Mouse (Mus musculus): ENCODE measurements at regions not wholly inside any gene's neighbourhood (a gene's known extent, or its start where the extent isn't known, plus 50 kb on each side); places are given as distances from the start of the nearest gene placed in this dataset.

GRCm38 (mm10) chr12:50899609-50900447 lies 250.9 kb upstream of the Prkd1 start:
- Histone ChIP-seq H3K36me3 (ENCODE audit: control insufficient read depth, insufficient read depth, low read length) (no peaks in the 10 kb centered on the region), H3K4me3 (ENCODE audit: insufficient read depth, low read depth, low read length) (no peak overlapping the region), H3K4me1 (ENCODE audit: control insufficient read depth, insufficient read depth, low read length) (peaks cover 6% of the 10 kb centered on the region), H3K27ac (ENCODE audit: insufficient read depth, low read depth, low read length) (peak overlapping the region; percentile 88), H3K27me3 (replicated peaks; ENCODE audit: control insufficient read depth, insufficient read depth, low read length) (no peaks in the 10 kb centered on the region)
- peak; percentile 70 for DNase-seq
- 48% methylated on average over 13 of the region's 13 CpGs for WGBS
- no peak for TF ChIP-seq POLR2A (IDR thresholded peaks at IDR 0.05; ENCODE audit: low read depth, low read length)
- no peak for TF ChIP-seq CTCF (conservative IDR thresholded peaks at IDR 0.05; ENCODE audit: insufficient read depth, insufficient read length, low read depth, low read length)

GRCm38 (mm10) chr12:50897606-50898166 lies 248.8 kb upstream of the Prkd1 start:
- TF ChIP-seq CTCF (conservative IDR thresholded peaks at IDR 0.05; ENCODE audit: insufficient read depth, insufficient read length, low read depth, low read length), result no peak
- no peak for TF ChIP-seq POLR2A (IDR thresholded peaks at IDR 0.05; ENCODE audit: low read depth, low read length)
- H3K27ac ChIP-seq (ENCODE audit: insufficient read depth, low read depth, low read length), result peak overlapping the region; percentile 74; the same call in 1 of the 2 replicates
- peak; percentile 55 for DNase-seq
- peaks cover 6% of the 10 kb centered on the region for H3K4me1 ChIP-seq (ENCODE audit: control insufficient read depth, insufficient read depth, low read length)
- no peaks in the 10 kb centered on the region for H3K36me3 ChIP-seq (ENCODE audit: control insufficient read depth, insufficient read depth, low read length)
- no peak overlapping the region for H3K4me3 ChIP-seq (ENCODE audit: insufficient read depth, low read depth, low read length)
- no peaks in the 10 kb centered on the region for H3K27me3 ChIP-seq (replicated peaks; ENCODE audit: control insufficient read depth, insufficient read depth, low read length)
- 35% methylated on average over 3 of the region's 3 CpGs for WGBS

- Histone ChIP-seq H3K4me1 (ENCODE audit: control insufficient read depth, insufficient read depth, low read length) (peaks cover 2% of the 10 kb centered on the region; the same call in 1 of the 2 replicates), H3K36me3 (ENCODE audit: control insufficient read depth, insufficient read depth, low read length) (no peaks in the 10 kb centered on the region), H3K4me3 (ENCODE audit: insufficient read depth, low read depth, low read length) (no peak overlapping the region), H3K27ac (ENCODE audit: insufficient read depth, low read depth, low read length) (no peak overlapping the region), H3K27me3 (replicated peaks; ENCODE audit: control insufficient read depth, insufficient read depth, low read length) (no peaks in the 10 kb centered on the region)
- DNase-seq, result no peak
- TF ChIP-seq CTCF (conservative IDR thresholded peaks at IDR 0.05; ENCODE audit: insufficient read depth, insufficient read length, low read depth, low read length) (no peak), POLR2A (IDR thresholded peaks at IDR 0.05; ENCODE audit: low read depth, low read length) (no peak)
- WGBS, result 62% methylated on average over 5 of the region's 5 CpGs
Measured at GRCm38 (mm10) chr12:50893604-50894003, 244.7 kb upstream of the Prkd1 start.

- no peaks in the 10 kb centered on the region for H3K4me1 ChIP-seq (ENCODE audit: control insufficient read depth, insufficient read depth, low read length)
- H3K4me3 ChIP-seq (ENCODE audit: insufficient read depth, low read depth, low read length), result no peak overlapping the region
- no peak for TF ChIP-seq POLR2A (IDR thresholded peaks at IDR 0.05; ENCODE audit: low read depth, low read length)
- no peak for DNase-seq
- no peak overlapping the region for H3K27ac ChIP-seq (ENCODE audit: insufficient read depth, low read depth, low read length)
- no peaks in the 10 kb centered on the region for H3K36me3 ChIP-seq (ENCODE audit: control insufficient read depth, insufficient read depth, low read length)
- no peaks in the 10 kb centered on the region for H3K27me3 ChIP-seq (replicated peaks; ENCODE audit: control insufficient read depth, insufficient read depth, low read length)
Measured at GRCm38 (mm10) chr12:50875796-50876195, 226.9 kb upstream of the Prkd1 start.

- no peaks in the 10 kb centered on the region for H3K27me3 ChIP-seq (replicated peaks; ENCODE audit: control insufficient read depth, insufficient read depth, low read length)
- no peak overlapping the region for H3K4me3 ChIP-seq (ENCODE audit: insufficient read depth, low read depth, low read length)
- no peak for DNase-seq
- no peaks in the 10 kb centered on the region for H3K4me1 ChIP-seq (ENCODE audit: control insufficient read depth, insufficient read depth, low read length)
- H3K36me3 ChIP-seq (ENCODE audit: control insufficient read depth, insufficient read depth, low read length), result no peaks in the 10 kb centered on the region
- H3K27ac ChIP-seq (ENCODE audit: insufficient read depth, low read depth, low read length), result no peak overlapping the region
- TF ChIP-seq POLR2A (IDR thresholded peaks at IDR 0.05; ENCODE audit: low read depth, low read length), result no peak
- TF ChIP-seq CTCF (conservative IDR thresholded peaks at IDR 0.05; ENCODE audit: insufficient read depth, insufficient read length, low read depth, low read length), result no peak
- WGBS, result 92% methylated on average over 4 of the region's 4 CpGs
Measured at GRCm38 (mm10) chr12:50874024-50874398, 225.1 kb upstream of the Prkd1 start.

- TF ChIP-seq POLR2A (IDR thresholded peaks at IDR 0.05; ENCODE audit: low read depth, low read length) (no peak), CTCF (conservative IDR thresholded peaks at IDR 0.05; ENCODE audit: insufficient read depth, insufficient read length, low read depth, low read length) (no peak)
- Histone ChIP-seq H3K4me1 (ENCODE audit: control insufficient read depth, insufficient read depth, low read length) (no peaks in the 10 kb centered on the region), H3K27me3 (replicated peaks; ENCODE audit: control insufficient read depth, insufficient read depth, low read length) (no peaks in the 10 kb centered on the region), H3K27ac (ENCODE audit: insufficient read depth, low read depth, low read length) (no peak overlapping the region), H3K36me3 (ENCODE audit: control insufficient read depth, insufficient read depth, low read length) (no peaks in the 10 kb centered on the region), H3K4me3 (ENCODE audit: insufficient read depth, low read depth, low read length) (no peak overlapping the region)
- DNase-seq, result no peak
- 81% methylated on average over 11 of the region's 11 CpGs for WGBS
Measured at GRCm38 (mm10) chr12:50873390-50874023, 224.6 kb upstream of the Prkd1 start.

GRCm38 (mm10) chr12:50851644-50852043 lies 202.7 kb upstream of the Prkd1 start:
- Histone ChIP-seq H3K27me3 (replicated peaks; ENCODE audit: control insufficient read depth, insufficient read depth, low read length) (no peaks in the 10 kb centered on the region), H3K4me1 (ENCODE audit: control insufficient read depth, insufficient read depth, low read length) (no peaks in the 10 kb centered on the region), H3K27ac (ENCODE audit: insufficient read depth, low read depth, low read length) (no peak overlapping the region), H3K4me3 (ENCODE audit: insufficient read depth, low read depth, low read length) (no peak overlapping the region), H3K36me3 (ENCODE audit: control insufficient read depth, insufficient read depth, low read length) (no peaks in the 10 kb centered on the region)
- TF ChIP-seq CTCF (conservative IDR thresholded peaks at IDR 0.05; ENCODE audit: insufficient read depth, insufficient read length, low read depth, low read length) (no peak), POLR2A (IDR thresholded peaks at IDR 0.05; ENCODE audit: low read depth, low read length) (no peak)
- 65% methylated on average over 3 of the region's 3 CpGs for WGBS
- no peak for DNase-seq

Measured in kidney, adult 2 months (tissue).